ENCODE assay signal across 21 mouse cellular contexts in the genomic region with DNA sequence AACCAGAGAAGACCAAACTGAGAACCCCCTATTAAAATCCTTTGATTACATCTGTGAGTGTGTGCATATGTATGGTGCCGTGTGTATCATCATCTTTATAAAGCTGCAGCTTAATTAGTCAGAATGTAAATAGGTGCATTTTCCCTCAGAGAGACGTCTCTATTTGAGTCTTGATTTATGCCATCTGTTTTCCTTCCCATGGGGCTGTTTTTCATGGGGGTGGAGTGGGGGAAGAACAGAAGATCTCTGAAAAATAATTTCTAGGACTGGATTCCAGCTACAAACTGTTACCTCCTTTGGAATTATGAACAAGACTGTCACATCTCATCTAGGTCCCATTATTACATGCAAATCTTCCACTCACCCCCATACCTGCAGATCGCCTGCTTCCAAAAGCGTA.
DNase-seq lines count a peak whose midpoint lies in the region; ATAC-seq and TF ChIP-seq lines count a peak whose summit lies in the region.
"Had no signal": no experiment of that assay in that cellular context is flagged by ENCODE, and none has a peak within 500 bp of the region (broad histone marks: within the 10 kb centered on the region; RNA-seq: fewer than 3 reads in every experiment).

No protein-coding gene starts in this region.

- peaks cover 18% of the 10 kb centered on the region for H3K4me1 ChIP-seq in cerebellum, adult 2 months (ENCODE audit: control insufficient read depth, insufficient read depth, low read length)
- H3K4me1 ChIP-seq: embryonic facial prominence, embryonic 15.5 days had no signal

- H3K27ac ChIP-seq in cerebellum, adult 2 months (ENCODE audit: insufficient read depth, low read length) = peak overlapping the region; percentile 49; the same call in 1 of the 2 replicates
- H3K27ac ChIP-seq: embryonic facial prominence, embryonic 15.5 days; heart, embryonic 13.5 days; hindbrain, embryonic 12.5 days had no signal

- TF ChIP-seq CTCF in cerebellum, adult 2 months (IDR thresholded peaks at IDR 0.05; ENCODE audit: borderline replicate concordance, insufficient read depth, low read depth, low read length) = no peak

- no peak overlapping the region for H3K4me3 ChIP-seq in cerebellum, adult 2 months (replicated peaks; ENCODE audit: insufficient read depth, low read depth, low read length)
- H3K4me3 ChIP-seq: embryonic facial prominence, embryonic 15.5 days; erythroblast, embryonic 14.5 days; heart, embryonic 13.5 days; hindbrain, embryonic 12.5 days had no signal

- ATAC-seq in frontal cortex, adult (ENCODE audit: low TSS enrichment) = peak; percentile 58
- ATAC-seq in granulocyte monocyte progenitor cell, adult 5-6 weeks (replicated peaks; ENCODE audit: poor library complexity, severe bottlenecking) = no peak
- ATAC-seq: CD4-positive, CD25-positive, alpha-beta regulatory T cell, adult 4 months; hindbrain, embryonic 16.5 days; inflammation-experienced regulatory T-cells, adult 6 months had no signal

- 47% methylated on average over 4 of the region's 4 CpGs for WGBS in cerebellum, adult 2 months

- no peaks in the 10 kb centered on the region for H3K27me3 ChIP-seq in cerebellum, adult 2 months (ENCODE audit: control insufficient read depth, insufficient read depth, low read length)
- H3K27me3 ChIP-seq: embryonic facial prominence, embryonic 15.5 days; heart, embryonic 13.5 days; hindbrain, embryonic 12.5 days had no signal

- DNase-seq in cerebellum, adult 2 months = peak in 1 of 2 experiments; percentile 45
- DNase-seq in cerebellum, postnatal 4 days (ENCODE audit: low spot score in 2 of 2) = no peak
- DNase-seq in frontal cortex, postnatal 14 days (ENCODE audit: low spot score in 2 of 2) = no peak
- DNase-seq in brain, adult 2 months (ENCODE audit: low read depth, low spot score) = peak; percentile 79
- DNase-seq in telencephalon, adult 2 months (ENCODE audit: low read depth, low spot score) = peak; percentile 65
- DNase-seq: adrenal gland, postnatal 10 days; B cell, adult 2 months; embryo, embryonic 11 days; gastrocnemius, postnatal 10 days; heart, postnatal 4 days; kidney, adult 11 months; kidney, adult 9 months had no signal

- TF ChIP-seq POLR2A in cerebellum, adult 2 months (IDR thresholded peaks at IDR 0.05; ENCODE audit: borderline replicate concordance, insufficient read depth, low read length) = no peak

Comparison
In these comparisons a context has a peak if more than half of its experiments do, and no peak if none do; other contexts are left out.
1. DNase-seq: peak in brain, adult 2 months (single experiment) and telencephalon, adult 2 months (single experiment); none in cerebellum, postnatal 4 days (0 of 2) and frontal cortex, postnatal 14 days (0 of 2).